Mouse (Mus musculus): ENCODE results near the gene Fthl17b.
"Not testable (repeated sequence)": the region's sequence is repeated elsewhere in the genome, so short reads cannot be mapped to it uniquely, and the experiment has no call there.

- not testable (repeated sequence) for TF ChIP-seq POLR2A (IDR thresholded peaks at IDR 0.05; ENCODE audit: extremely low read depth, insufficient read depth, low read length); CTCF (IDR thresholded peaks at IDR 0.05; ENCODE audit: low read depth, low read length)
Measured at GRCm38 (mm10) chrX:8962875-8963274, at the start of gene Fthl17b.

Data from liver, adult 2 months (tissue).